Mouse (Mus musculus): Measurements from ENCODE around the gene Usf3. TPM values are rescaled to one million over a fixed set of nuclear protein-coding genes. Genes with fewer than 3 reads are reported as not detected.

Gene Usf3
- total RNA-seq, 2 experiments from 2014 or later, result 16.4 to 18.8 TPM

GRCm38 (mm10) chr16:44226706-44227291, 53.8 kb downstream of the Usf3 start:
- DNase-seq, result no peak
- intact Hi-C loops (cut with DNase I), result no loop called here

- DNase-seq, result no peak
- intact Hi-C loops (cut with DNase I), result no loop called here
Observed at GRCm38 (mm10) chr16:44233019-44233418, 60.0 kb downstream of the Usf3 start.

- DNase-seq, result no peak
- intact Hi-C loops (cut with DNase I), result no loop called here
Observed at GRCm38 (mm10) chr16:44237836-44238235, 64.8 kb downstream of the Usf3 start.

GRCm38 (mm10) chr16:44238835-44239263, 65.8 kb downstream of the Usf3 start:
- no peak for DNase-seq
- intact Hi-C loops (cut with DNase I), result no loop called here

GRCm38 (mm10) chr16:44240406-44240805, 67.4 kb downstream of the Usf3 start:
- intact Hi-C loops (cut with DNase I), result no loop called here
- no peak for DNase-seq

- DNase-seq, result peak; percentile 78
- intact Hi-C loops (cut with DNase I), result loop anchor here (1.0 kb wide), 2 partner anchors 70 to 120 kb away; no protein-coding TSS in a partner anchor
Observed at GRCm38 (mm10) chr16:44242633-44243032, 69.6 kb downstream of the Usf3 start.

- intact Hi-C loops (cut with DNase I), result no loop called here
- DNase-seq, result no peak
Observed at GRCm38 (mm10) chr16:44243323-44243722, 70.3 kb downstream of the Usf3 start.

GRCm38 (mm10) chr16:44249985-44250384, 76.9 kb downstream of the Usf3 start:
- DNase-seq, result no peak
- intact Hi-C loops (cut with DNase I), result no loop called here

GRCm38 (mm10) chr16:44252735-44253134, 79.7 kb downstream of the Usf3 start:
- intact Hi-C loops (cut with DNase I), result no loop called here

GRCm38 (mm10) chr16:44253797-44254634, 81.0 kb downstream of the Usf3 start:
- no peak for DNase-seq
- intact Hi-C loops (cut with DNase I), result no loop called here

More at GRCm38 (mm10) chr16:44252735-44253134, 79.7 kb downstream of the Usf3 start:
- no peak for DNase-seq

- DNase-seq, result peak; percentile 57 to 58
- intact Hi-C loops (cut with DNase I), result no loop called here
Observed at GRCm38 (mm10) chr16:44254698-44255097, 81.7 kb downstream of the Usf3 start.

GRCm38 (mm10) chr16:44257476-44257875, 84.4 kb downstream of the Usf3 start:
- intact Hi-C loops (cut with DNase I), result no loop called here
- DNase-seq, result no peak

GRCm38 (mm10) chr16:44264916-44265315, 91.9 kb downstream of the Usf3 start:
- intact Hi-C loops (cut with DNase I), result no loop called here
- DNase-seq, result no peak

GRCm38 (mm10) chr16:44265562-44265961, 92.5 kb downstream of the Usf3 start:
- intact Hi-C loops (cut with DNase I), result no loop called here
- no peak for DNase-seq

GRCm38 (mm10) chr16:44268541-44269215, 95.6 kb downstream of the Usf3 start:
- intact Hi-C loops (cut with DNase I), result no loop called here
- no peak for DNase-seq

GRCm38 (mm10) chr16:44269578-44269977, 96.5 kb downstream of the Usf3 start:
- intact Hi-C loops (cut with DNase I), result no loop called here
- DNase-seq, result no peak

- peak; percentile 19 to 22 for DNase-seq
- intact Hi-C loops (cut with DNase I), result no loop called here
Observed at GRCm38 (mm10) chr16:44270606-44271005, 97.6 kb downstream of the Usf3 start.

- intact Hi-C loops (cut with DNase I), result no loop called here
- peak; percentile 10 to 11 for DNase-seq
Observed at GRCm38 (mm10) chr16:44271371-44272038, 98.5 kb downstream of the Usf3 start.

Data from heart, postnatal 36 days (tissue).